Mouse (Mus musculus): ENCODE data around the gene Chil3. TPM values are rescaled to one million over a fixed set of nuclear protein-coding genes. Genes with fewer than 3 reads are reported as not detected.

Gene Chil3
- 2.8 TPM for total RNA-seq (2023)

GRCm38 (mm10) chr3:106167464-106167863 lies at the start of gene Chil3:
TSS of gene Chil3 (minus strand) at chr3:106167564.

DNA sequence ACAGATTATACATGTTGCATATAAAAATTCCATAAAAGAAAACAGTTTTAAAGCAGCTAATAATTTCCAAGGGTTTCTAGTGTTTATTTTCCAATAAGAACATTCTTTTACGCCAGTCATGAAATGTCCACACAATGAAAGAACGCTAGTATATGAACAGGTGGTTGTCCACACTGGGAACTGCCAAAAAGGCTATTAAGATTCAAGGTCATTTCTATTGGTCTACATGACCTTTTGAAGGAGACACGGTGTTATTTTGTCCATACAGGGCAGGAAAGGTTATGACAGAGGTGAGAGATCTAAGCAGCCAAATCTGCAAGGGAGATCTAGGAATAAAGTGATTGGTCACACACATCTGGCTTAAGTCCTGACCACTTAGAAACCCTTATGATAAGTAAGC lies 54.4 kb downstream of the Chil3 start, which contains the start of gene Chia1:
TSS of gene Chia1 (plus strand) at position 301 of the 400 bp plus-strand sequence.

Other genes starting within 250 kb of the Chil3 start
- gene I830077J02Rik, start 234.9 kb downstream of the Chil3 start, total RNA-seq (2023) = 3.5 TPM
- 46.4 TPM for gene Wdr77, start 208.2 kb downstream of the Chil3 start, total RNA-seq (2023)
- 136 TPM for gene Atp5f1, start 207.5 kb downstream of the Chil3 start, total RNA-seq (2023)
- 10.5 TPM for gene Ovgp1, start 193.9 kb downstream of the Chil3 start, total RNA-seq (2023)
- 1.8 TPM for gene Pifo, start 152.9 kb downstream of the Chil3 start, total RNA-seq (2023)
- 2.4 TPM for gene Chil5, start 134.8 kb downstream of the Chil3 start, total RNA-seq (2023)
- not detected for gene Chia1, start 54.3 kb downstream of the Chil3 start, total RNA-seq (2023)
- gene Chil4, start 51.9 kb upstream of the Chil3 start, total RNA-seq (2023) = not detected
- 1.0 TPM for gene Chil6, start 238.6 kb upstream of the Chil3 start, total RNA-seq (2023)

Data from CD4-positive naive resting alpha-beta T cell, adult 76 days (primary cell).